Mouse (Mus musculus) MEL (cell line): ENCODE measurements around the gene Awat1.

ENCODE experiments used
- CTCF ChIP-seq, 3 experiments: IDR thresholded peaks in 2 of 3; conservative IDR thresholded peaks in 1 of 3; 2 replicates each; pipeline ENCODE4 v1.5.1; 2011 to 2012; ENCODE audit warnings: low read length in 3 of 3, low read depth in 2 of 3, mild to moderate bottlenecking in 2 of 3, improper control_type of control experiment in 1 of 3, inconsistent platforms in 1 of 3, mixed read lengths in 1 of 3, moderate library complexity in 1 of 3; ENCODE audit not compliant: control insufficient read depth in 1 of 3, insufficient read depth in 1 of 3, poor library complexity in 1 of 3, severe bottlenecking in 1 of 3
- EP300 ChIP-seq, 2 experiments: IDR thresholded peaks; 2 replicates each; pipeline ENCODE4 v1.6.1; 2011; ENCODE audit warnings: improper control_type of control experiment in 2 of 2, low read length in 2 of 2, low read depth in 1 of 2, mild to moderate bottlenecking in 1 of 2
- ETS1 ChIP-seq: IDR thresholded peaks from 2 replicates; pipeline ENCODE4 v1.6.1; 2012; ENCODE audit warnings: low read depth, mild to moderate bottlenecking, inconsistent platforms, low read length, improper control_type of control experiment, moderate library complexity
- GATA1 ChIP-seq: IDR thresholded peaks from 2 replicates; pipeline ENCODE4 v1.6.1; 2011; ENCODE audit warnings: low read depth, low read length, improper control_type of control experiment
- MAZ ChIP-seq: IDR thresholded peaks from 2 replicates; pipeline ENCODE4 v1.6.1; 2012; ENCODE audit warnings: low read depth, mild to moderate bottlenecking, inconsistent platforms, low read length, improper control_type of control experiment
- POLR2A ChIP-seq, 2 experiments: IDR thresholded peaks; 2 replicates each; pipeline ENCODE4 v1.6.1; 2011 to 2012; ENCODE audit warnings: low read length in 2 of 2, mild to moderate bottlenecking in 2 of 2, control low read depth in 1 of 2, improper control_type of control experiment in 1 of 2, low read depth in 1 of 2, moderate library complexity in 1 of 2; ENCODE audit not compliant: control insufficient read depth in 1 of 2, insufficient read depth in 1 of 2, poor library complexity in 1 of 2
- TAL1 ChIP-seq: IDR thresholded peaks from 2 replicates; pipeline ENCODE4 v1.6.1; 2012; ENCODE audit warnings: mild to moderate bottlenecking, inconsistent platforms, low read length, moderate library complexity, mixed read lengths
- TCF12 ChIP-seq: IDR thresholded peaks from 2 replicates; pipeline ENCODE4 v1.6.1; 2014; ENCODE audit warnings: low read depth, mild to moderate bottlenecking, inconsistent platforms, low read length, improper control_type of control experiment, moderate library complexity
- ZKSCAN1 ChIP-seq: IDR thresholded peaks from 2 replicates; pipeline ENCODE4 v1.6.1; 2012; ENCODE audit warnings: low read depth, mild to moderate bottlenecking, inconsistent platforms, low read length, improper control_type of control experiment, moderate library complexity

DNA sequence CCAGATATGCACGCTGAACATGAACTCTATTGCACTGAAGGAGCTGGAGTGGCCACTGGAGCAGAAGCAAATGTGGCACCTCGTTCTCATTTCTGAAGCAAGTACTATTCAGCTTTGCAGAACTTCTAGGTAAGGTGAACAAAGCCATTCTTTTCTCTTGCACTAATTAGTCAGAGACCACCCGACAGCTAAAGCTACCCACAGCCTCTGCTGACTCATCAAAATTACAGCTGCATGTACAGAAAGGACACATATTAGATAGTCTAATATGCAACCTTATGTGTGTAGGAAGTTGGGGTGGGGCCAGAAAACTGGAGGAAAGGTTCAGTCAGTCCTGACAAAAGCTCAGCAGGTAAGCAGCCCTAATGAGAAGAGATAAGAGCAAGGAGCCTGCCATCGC is 47.6 kb upstream of the Awat1 start, which contains the start of gene Dgat2l6:
- no peak for TF ChIP-seq ETS1
- no peak for TF ChIP-seq TCF12
- TF ChIP-seq ZKSCAN1 = no peak
- no peak for TF ChIP-seq EP300 (IDR thresholded peaks at IDR 0.05; ENCODE audit: low read depth in 1 of 2, low read length in 2 of 2)
- no peak for TF ChIP-seq TAL1
- no peak for TF ChIP-seq POLR2A (IDR thresholded peaks at IDR 0.05; ENCODE audit: control insufficient read depth in 1 of 2, insufficient read depth in 1 of 2, low read depth in 1 of 2, low read length in 2 of 2, poor library complexity in 1 of 2)
- no peak for TF ChIP-seq CTCF (IDR thresholded peaks at IDR 0.05 in 2 of 3, conservative IDR thresholded peaks at IDR 0.05 in 1 of 3; ENCODE audit: control insufficient read depth in 1 of 3, insufficient read depth in 1 of 3, low read depth in 2 of 3, low read length in 3 of 3, poor library complexity in 1 of 3, severe bottlenecking in 1 of 3)
- TF ChIP-seq GATA1 = no peak
- TF ChIP-seq MAZ = no peak
